Mouse (Mus musculus) forebrain, embryonic 10.5 days (tissue): ENCODE measurements around the gene Sdk1. TPM values are rescaled to one million over a fixed set of nuclear protein-coding genes. Genes with fewer than 3 reads are reported as not detected.

Experiments used
- DNase-seq: peaks from one replicate; pipeline ENCODE4 v3.0.0-alpha.2; 2017; ENCODE audit warnings: low spot score; ENCODE audit errors: extremely low spot score
- H3K27ac ChIP-seq: fragments of 300-500 bp; sonication (generic); 2 replicates; pipeline ENCODE4 v1.5.1; 2016; ENCODE audit warnings: mild to moderate bottlenecking
- H3K27me3 ChIP-seq: fragments of 300-500 bp; sonication (generic); 2 replicates; pipeline ENCODE4 v1.6.1; 2016; ENCODE audit warnings: mild to moderate bottlenecking; ENCODE audit not compliant: poor library complexity, severe bottlenecking
- H3K36me3 ChIP-seq: fragments of 300-500 bp; sonication (generic); replicated peaks from 2 replicates; pipeline ENCODE4 v1.6.1; 2016; ENCODE audit warnings: mild to moderate bottlenecking, moderate library complexity
- H3K4me1 ChIP-seq: fragments of 300-500 bp; sonication (generic); 2 replicates; pipeline ENCODE4 v1.6.1; 2016
- H3K4me3 ChIP-seq: fragments of 300-500 bp; sonication (generic); 2 replicates; pipeline ENCODE4 v1.5.1; 2016; ENCODE audit warnings: mild to moderate bottlenecking, moderate library complexity
- H3K9me3 ChIP-seq: fragments of 300-500 bp; sonication (generic); 2 replicates; pipeline ENCODE4 v1.6.1; 2016; ENCODE audit warnings: mild to moderate bottlenecking, moderate library complexity
- WGBS: fragments of 180-500 bp; shearing (Covaris S2); methylation state at CpG from one replicate; pipeline ENCODE4 v1.1.7; 2016; 5-methylcytosine and 5-hydroxymethylcytosine counted together
- polyA plus RNA-seq: library from polyadenylated mRNA; unstranded; fragments of >200 nt; fragmentation: Nextera tagmentation; extraction: Ambion mirVana; gene quantifications from 2 replicates; pipeline ENCODE4 v1.2.1, GENCODE M21; 2016

Gene Sdk1
- polyA plus RNA-seq, 1 experiment from 2014 or later: 0.58 TPM

DNA sequence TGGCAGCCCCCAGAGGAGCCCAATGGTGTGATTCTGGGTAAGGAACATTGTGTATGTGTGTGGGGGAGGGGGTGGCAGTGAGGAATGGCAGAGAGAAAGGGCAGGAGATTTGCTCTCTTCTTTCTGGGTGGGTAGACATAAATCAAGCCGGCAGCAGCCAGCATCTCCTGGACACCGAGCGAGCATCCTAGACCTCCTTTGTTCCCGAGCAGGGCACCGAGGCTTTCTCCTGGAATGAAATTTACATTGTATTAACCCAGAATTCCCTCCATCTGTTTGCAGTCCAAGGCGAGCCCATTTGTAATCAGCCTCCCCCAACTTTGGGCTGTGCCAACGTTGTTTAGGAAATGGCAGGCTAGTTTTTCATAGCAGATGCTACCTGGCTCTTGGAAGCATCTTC, 858.9 kb downstream of the Sdk1 start:
- Histone ChIP-seq H3K9me3 (no peaks in the 10 kb centered on the region), H3K36me3 (no peaks in the 10 kb centered on the region), H3K27me3 (no peaks in the 10 kb centered on the region), H3K4me1 (0 out of 2 replicates have a peak, but pooled peaks cover 3% of the 10 kb centered on the region), H3K4me3 (no peak overlapping the region), H3K27ac (no peak overlapping the region)
- DNase-seq: no peak
- 79% methylated on average over 7 of the region's 7 CpGs for WGBS

DNA sequence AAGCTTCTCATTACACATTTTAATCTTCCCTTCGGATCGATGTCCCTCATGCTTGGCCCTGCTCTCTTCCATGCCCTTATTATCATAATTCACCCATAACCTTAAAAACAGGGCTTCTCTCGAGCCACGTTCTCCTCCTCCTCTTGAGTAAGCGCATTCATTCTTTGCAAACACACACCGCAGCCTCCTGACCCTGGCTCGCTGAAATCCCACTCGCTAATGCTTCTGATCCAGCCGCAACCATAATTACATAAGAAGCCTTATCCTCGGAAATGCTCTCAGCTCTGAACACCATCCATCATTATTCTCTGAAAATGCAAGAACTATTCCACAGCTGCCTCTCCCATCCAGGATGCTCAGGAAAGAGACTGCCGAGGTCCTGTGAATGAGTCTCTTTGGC, 866.1 kb downstream of the Sdk1 start:
- Histone ChIP-seq H3K9me3 (peaks cover 5% of the 10 kb centered on the region; the same call in 1 of the 2 replicates), H3K27ac (no peak overlapping the region), H3K4me1 (no peaks in the 10 kb centered on the region), H3K27me3 (no peaks in the 10 kb centered on the region), H3K4me3 (no peak overlapping the region), H3K36me3 (no peaks in the 10 kb centered on the region)
- no peak for DNase-seq
- 81% methylated on average over 11 of the region's 11 CpGs for WGBS

DNA sequence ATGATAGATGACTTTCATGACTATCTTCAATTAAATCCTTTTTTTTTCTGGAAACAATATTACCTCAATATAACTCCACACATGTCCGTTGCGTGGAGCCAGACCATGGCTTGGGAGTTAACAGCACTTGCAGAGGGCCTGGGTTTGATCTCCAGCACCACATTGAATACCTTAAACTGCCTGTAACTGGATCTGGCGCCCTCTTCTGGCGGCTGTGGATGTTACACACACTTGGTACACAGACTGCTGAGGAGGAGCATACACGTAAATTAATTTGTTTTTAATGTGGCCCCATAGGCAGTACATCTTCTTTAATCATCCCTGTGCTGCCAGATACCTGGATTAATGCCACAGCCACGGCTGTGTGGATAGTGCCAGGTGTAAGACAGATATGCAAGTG, 870.7 kb downstream of the Sdk1 start:
- H3K27me3 ChIP-seq: no peaks in the 10 kb centered on the region
- WGBS: 91% methylated on average over 6 of the region's 6 CpGs
- no peak for DNase-seq
- H3K4me3 ChIP-seq: no peak overlapping the region
- no peak overlapping the region for H3K27ac ChIP-seq
- peaks cover 5% of the 10 kb centered on the region; the same call in 1 of the 2 replicates for H3K9me3 ChIP-seq
- H3K4me1 ChIP-seq: peaks cover 24% of the 10 kb centered on the region
- H3K36me3 ChIP-seq: no peaks in the 10 kb centered on the region

DNA sequence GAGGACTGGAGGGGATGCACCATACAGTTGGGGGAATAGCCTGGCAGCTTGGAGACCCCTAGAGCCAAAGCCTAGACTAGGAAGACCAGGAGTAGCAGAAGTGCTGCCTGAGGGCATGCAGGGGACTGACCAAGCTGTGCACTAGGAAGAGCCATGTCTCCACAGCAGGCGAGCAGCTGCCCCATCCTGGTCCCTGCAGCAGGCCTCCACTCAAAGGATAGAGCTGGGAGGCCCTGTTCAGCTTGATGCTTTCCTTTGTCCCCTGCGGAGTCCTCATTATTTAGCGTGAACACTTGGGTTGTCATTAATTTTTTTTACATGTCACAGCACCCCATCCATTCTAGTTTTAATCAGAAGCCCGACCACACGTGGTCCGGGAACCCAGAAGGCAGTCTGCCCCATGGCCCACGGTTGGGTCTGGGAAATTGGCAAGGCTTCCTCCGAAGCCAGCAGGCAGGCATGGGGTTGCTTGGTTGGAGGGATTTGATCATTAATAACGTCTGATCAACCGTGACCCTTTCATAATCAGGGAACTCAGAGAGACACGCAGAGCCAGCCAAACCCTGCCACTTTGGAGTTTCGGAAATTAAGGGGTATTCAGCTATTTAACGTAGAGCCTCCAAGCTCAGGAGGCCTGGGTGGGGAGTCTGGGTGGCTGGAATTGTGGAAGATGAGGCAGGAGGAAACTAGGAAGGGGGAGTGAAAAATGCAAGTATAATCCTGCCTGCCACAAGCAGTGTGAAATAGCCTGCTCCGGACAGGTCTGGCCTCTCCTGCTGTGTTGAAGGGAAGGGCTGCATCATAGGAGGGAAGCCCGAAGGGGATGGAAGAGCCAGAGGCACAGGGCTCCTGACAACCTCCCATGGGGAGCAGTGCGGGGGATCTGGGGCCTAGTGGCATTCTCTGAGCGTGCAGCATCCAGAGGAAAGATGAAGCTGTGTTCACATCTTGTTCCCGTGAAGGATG, 872.2 kb downstream of the Sdk1 start:
- Histone ChIP-seq H3K4me1 (peaks cover 27% of the 10 kb centered on the region), H3K4me3 (no peak overlapping the region), H3K9me3 (peaks cover 5% of the 10 kb centered on the region; the same call in 1 of the 2 replicates), H3K27me3 (no peaks in the 10 kb centered on the region), H3K36me3 (no peaks in the 10 kb centered on the region), H3K27ac (peak overlapping the region; percentile 44; the same call in 1 of the 2 replicates)
- DNase-seq: no peak
- WGBS: 29% methylated on average over 18 of the region's 18 CpGs

DNA sequence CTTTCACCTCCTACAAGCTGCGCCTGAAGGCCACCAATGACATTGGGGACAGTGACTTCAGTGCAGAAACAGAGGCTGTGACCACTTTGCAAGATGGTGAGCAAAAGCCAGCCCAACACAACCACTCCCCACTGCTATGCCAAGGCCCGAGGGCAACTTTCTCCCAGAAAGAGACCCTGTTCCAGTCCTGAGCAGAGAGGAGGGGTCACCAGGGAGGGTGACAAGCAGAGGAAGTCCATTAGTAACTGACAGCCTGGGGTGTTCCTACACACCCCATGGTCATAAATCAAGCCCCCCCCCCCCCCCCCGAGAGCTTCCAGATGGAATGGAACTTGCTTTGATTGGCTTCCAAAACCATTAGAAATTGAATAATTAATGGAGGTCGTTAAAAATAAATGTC, 886.5 kb downstream of the Sdk1 start:
- H3K27me3 ChIP-seq: no peaks in the 10 kb centered on the region
- no peaks in the 10 kb centered on the region for H3K36me3 ChIP-seq
- 68% methylated on average over 4 of the region's 4 CpGs for WGBS
- no peak overlapping the region for H3K4me3 ChIP-seq
- no peak for DNase-seq
- H3K4me1 ChIP-seq: peaks cover 28% of the 10 kb centered on the region
- H3K27ac ChIP-seq: no peak overlapping the region
- H3K9me3 ChIP-seq: no peaks in the 10 kb centered on the region

DNA sequence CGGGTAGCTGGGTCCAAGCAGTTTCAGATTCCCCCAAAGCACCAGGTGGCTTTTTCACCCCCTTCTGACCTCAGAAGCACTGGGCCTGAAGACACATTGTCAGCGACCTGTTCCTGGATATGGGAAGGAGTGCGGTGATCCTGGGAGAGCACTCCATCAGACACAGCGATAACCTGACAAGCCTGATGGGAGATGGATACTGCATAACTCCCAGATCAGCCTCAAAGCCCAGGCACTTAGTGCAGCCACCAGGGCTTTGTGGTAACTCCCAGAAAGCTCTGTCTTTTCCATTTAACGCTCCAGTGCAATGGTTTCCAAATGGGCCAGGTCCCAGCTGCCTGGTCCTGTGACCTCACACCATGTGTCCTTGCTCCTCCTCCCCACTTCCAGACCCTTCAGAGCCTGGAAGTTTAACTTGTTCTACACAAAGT, 886.9 kb downstream of the Sdk1 start:
- peaks cover 28% of the 10 kb centered on the region for H3K4me1 ChIP-seq
- H3K9me3 ChIP-seq: no peaks in the 10 kb centered on the region
- H3K27me3 ChIP-seq: no peaks in the 10 kb centered on the region
- WGBS: 54% methylated on average over 5 of the region's 5 CpGs
- no peak overlapping the region for H3K4me3 ChIP-seq
- no peak for DNase-seq
- H3K27ac ChIP-seq: 0 out of 2 replicates have a peak overlapping the region, but pooled peaks have one; percentile 35
- no peaks in the 10 kb centered on the region for H3K36me3 ChIP-seq

DNA sequence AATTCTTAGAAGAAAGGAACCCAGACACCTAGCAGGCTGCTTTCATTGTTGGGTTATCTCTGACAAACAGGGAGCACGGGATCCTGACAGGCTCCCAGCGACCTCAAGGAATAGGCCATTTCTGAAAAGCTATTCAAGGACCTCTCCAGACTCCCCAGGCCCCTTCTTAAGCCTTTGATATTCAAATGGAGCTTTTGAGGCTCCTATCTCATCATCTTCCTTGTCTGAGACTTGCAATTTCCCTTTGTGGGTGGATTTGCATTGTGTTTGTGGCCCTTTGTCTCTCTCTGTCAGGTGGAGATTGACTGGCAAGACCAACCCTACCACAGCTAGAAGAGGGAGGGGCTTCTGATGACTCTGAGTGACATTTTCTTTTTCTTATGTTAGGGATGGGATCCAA, 888.7 kb downstream of the Sdk1 start:
- Histone ChIP-seq H3K27me3 (no peaks in the 10 kb centered on the region), H3K9me3 (no peaks in the 10 kb centered on the region), H3K4me3 (no peak overlapping the region), H3K27ac (0 out of 2 replicates have a peak overlapping the region, but pooled peaks have one; percentile 9), H3K4me1 (peaks cover 36% of the 10 kb centered on the region), H3K36me3 (no peaks in the 10 kb centered on the region)
- 1% methylated on average over 2 of the region's 2 CpGs for WGBS
- DNase-seq: no peak

DNA sequence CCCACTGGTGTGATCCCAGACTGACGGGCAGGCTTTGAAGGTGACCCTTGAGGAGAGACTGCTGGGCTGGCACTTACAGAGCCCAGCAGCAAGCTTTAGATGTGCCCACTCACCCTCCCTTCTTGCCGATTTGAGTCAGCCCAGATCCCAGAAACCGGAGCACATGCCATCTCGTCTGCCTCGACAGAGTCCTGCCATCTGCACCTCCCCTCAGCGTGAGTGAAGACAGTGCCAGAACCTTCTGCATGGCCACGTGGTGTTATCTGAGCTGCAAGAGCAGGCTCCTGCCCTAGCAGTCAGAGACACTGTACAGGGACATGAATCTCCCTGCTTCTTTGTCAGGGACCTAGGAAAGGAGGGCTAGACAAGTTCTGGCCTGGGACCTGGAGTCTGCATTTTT, 898.7 kb downstream of the Sdk1 start:
- no peak overlapping the region for H3K27ac ChIP-seq
- no peaks in the 10 kb centered on the region for H3K36me3 ChIP-seq
- no peaks in the 10 kb centered on the region for H3K4me1 ChIP-seq
- WGBS: 84% methylated on average over 7 of the region's 7 CpGs
- H3K9me3 ChIP-seq: no peaks in the 10 kb centered on the region
- H3K4me3 ChIP-seq: no peak overlapping the region
- H3K27me3 ChIP-seq: no peaks in the 10 kb centered on the region
- DNase-seq: no peak

DNA sequence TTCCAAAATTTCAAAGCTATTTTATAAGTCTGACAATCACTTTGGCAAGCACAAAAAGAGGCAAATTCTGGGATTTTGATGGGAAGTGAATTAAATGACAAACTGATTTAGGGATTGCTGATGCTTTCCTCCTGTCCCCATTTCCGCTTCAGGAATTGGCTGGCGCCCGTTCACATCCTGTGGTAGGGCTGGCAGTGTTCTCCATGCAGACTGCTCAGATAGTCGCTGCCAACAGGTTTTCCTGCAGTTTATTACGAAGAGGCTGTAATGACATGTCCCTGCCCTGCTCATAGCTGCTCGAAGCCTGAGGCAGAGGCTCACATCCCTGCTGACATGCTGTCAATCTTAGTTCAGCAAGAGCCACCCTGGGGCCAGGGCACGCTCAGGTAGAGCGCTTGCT, 908.3 kb downstream of the Sdk1 start:
- Histone ChIP-seq H3K36me3 (no peaks in the 10 kb centered on the region), H3K4me3 (no peak overlapping the region), H3K4me1 (no peaks in the 10 kb centered on the region), H3K27ac (no peak overlapping the region), H3K27me3 (no peaks in the 10 kb centered on the region), H3K9me3 (peaks cover 5% of the 10 kb centered on the region; the same call in 1 of the 2 replicates)
- DNase-seq: no peak
- WGBS: 91% methylated on average over 8 of the region's 8 CpGs

DNA sequence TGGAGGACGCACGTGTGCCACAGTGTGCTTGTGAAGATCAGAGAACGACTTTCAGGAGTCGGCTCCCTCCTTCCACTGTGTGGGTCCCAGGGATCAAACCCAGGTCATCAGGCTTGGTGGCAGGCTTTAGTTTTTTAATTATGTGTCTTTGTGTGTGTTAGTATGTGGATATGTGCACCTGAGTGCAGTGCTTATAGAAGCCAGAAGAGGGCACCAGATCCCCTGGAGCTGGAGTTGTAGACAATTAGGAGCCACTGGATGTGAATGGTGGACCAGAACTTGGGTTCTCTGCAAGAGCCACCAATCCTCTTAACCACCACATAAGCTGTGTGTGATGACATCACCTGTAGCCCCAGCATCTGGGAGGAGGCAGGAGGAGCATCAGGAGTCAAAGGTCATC, 909.5 kb downstream of the Sdk1 start:
- H3K36me3 ChIP-seq: no peaks in the 10 kb centered on the region
- H3K27me3 ChIP-seq: no peaks in the 10 kb centered on the region
- no peak for DNase-seq
- no peak overlapping the region for H3K4me3 ChIP-seq
- H3K9me3 ChIP-seq: peaks cover 5% of the 10 kb centered on the region; the same call in 1 of the 2 replicates
- WGBS: 94% methylated on average over 4 of the region's 4 CpGs
- H3K4me1 ChIP-seq: no peaks in the 10 kb centered on the region
- H3K27ac ChIP-seq: no peak overlapping the region

DNA sequence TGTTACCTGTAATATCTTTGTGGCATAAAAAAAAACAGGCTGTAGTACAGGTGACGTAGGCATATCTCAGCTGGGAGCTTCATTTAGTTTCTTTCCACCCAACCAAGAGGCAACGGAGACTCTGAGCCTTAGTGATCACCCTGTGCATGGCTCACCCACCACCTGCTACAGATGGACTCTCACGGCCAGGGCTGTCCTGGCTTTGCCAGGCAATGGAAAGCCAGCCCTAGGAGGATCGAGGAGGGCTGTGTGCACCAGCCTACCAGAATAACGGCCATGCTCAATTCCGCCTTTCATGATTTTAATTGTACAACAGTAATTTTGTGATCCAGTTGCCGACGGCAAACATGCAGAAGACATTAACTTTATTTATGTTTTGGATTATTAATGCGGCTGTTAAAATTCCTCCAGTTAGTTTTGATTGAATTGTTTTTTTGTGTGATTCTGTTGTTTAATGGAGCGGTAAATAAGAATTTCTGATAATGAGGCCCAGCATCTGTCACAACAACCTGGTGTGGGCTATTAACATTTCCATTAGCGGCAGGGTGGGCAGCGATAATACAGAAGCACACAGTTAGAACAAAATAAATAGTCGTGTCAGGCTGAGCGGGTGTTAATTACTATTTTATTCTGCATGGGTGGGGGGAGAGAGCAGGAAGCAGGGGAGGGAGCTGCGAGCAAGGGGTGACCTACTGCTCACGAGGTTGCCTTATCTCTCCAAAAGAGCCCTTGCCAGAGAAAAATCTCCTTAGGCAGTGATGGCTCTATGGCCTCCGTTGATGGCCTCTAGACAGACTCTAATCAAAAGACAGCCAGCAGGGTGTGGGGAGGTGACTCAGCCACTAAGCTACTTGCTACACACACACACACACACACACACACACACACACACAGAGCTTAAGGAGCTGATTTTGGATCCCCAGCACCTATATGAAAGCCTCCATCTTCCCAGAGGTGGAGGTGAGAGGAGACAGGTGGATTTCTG, 915.9 kb downstream of the Sdk1 start:
- H3K36me3 ChIP-seq: no peaks in the 10 kb centered on the region
- H3K9me3 ChIP-seq: no peaks in the 10 kb centered on the region
- no peak overlapping the region for H3K4me3 ChIP-seq
- no peak overlapping the region for H3K27ac ChIP-seq
- DNase-seq: no peak
- peaks cover 3% of the 10 kb centered on the region; the same call in 1 of the 2 replicates for H3K4me1 ChIP-seq
- H3K27me3 ChIP-seq: no peaks in the 10 kb centered on the region
- WGBS: 86% methylated on average over 17 of the region's 17 CpGs

DNA sequence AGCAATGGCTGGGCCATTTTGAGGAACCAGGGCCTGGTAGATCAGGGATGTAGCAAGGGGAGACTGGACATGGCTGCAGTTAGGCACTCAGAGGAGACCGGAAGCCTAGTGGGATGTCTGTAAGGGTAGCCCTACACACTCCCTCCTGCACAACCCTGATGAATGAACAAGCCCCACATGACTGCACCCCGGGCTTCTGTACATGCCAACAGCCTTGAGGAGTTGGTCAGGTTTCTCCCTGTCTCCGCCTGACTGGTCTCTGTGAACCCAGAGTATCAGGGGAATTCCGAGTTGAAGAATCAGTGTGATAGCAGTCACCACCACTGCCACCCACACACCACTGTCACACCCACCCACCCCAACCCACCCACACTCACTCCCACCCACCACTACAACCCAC, 922.2 kb downstream of the Sdk1 start:
- Histone ChIP-seq H3K4me3 (no peak overlapping the region), H3K27ac (no peak overlapping the region), H3K4me1 (no peaks in the 10 kb centered on the region), H3K36me3 (no peaks in the 10 kb centered on the region), H3K9me3 (0 out of 2 replicates have a peak, but pooled peaks cover 5% of the 10 kb centered on the region), H3K27me3 (no peaks in the 10 kb centered on the region)
- WGBS: 92% methylated on average over 4 of the region's 4 CpGs
- DNase-seq: no peak
